Mouse (Mus musculus) skeletal muscle tissue, adult 2 months (tissue): Measurements from ENCODE around the gene Tespa1.
"Not testable (repeated sequence)": the region's sequence is repeated elsewhere in the genome, so short reads cannot be mapped to it uniquely, and the experiment has no call there.

ENCODE experiments used
- DNase-seq: peaks from one replicate; pipeline ENCODE4 v3.0.0-alpha.2; 2012; ENCODE audit warnings: low read depth, low spot score

The Tespa1 gene

GRCm38 (mm10) chr10:130363438-130364164, 40.9 kb downstream of the Tespa1 start:
- no peak for DNase-seq

GRCm38 (mm10) chr10:130364766-130365165, 42.1 kb downstream of the Tespa1 start:
- no peak for DNase-seq

GRCm38 (mm10) chr10:130368384-130368783, 45.7 kb downstream of the Tespa1 start:
- DNase-seq, result no peak

- DNase-seq, result no peak
Measured at GRCm38 (mm10) chr10:130370005-130370682, 47.5 kb downstream of the Tespa1 start.

GRCm38 (mm10) chr10:130371644-130372043, 49.0 kb downstream of the Tespa1 start:
- DNase-seq, result no peak

GRCm38 (mm10) chr10:130372491-130373173, 50.0 kb downstream of the Tespa1 start:
- no peak for DNase-seq

- no peak for DNase-seq
Measured at GRCm38 (mm10) chr10:130375145-130375544, 52.5 kb downstream of the Tespa1 start.

GRCm38 (mm10) chr10:130394232-130394631, 71.6 kb downstream of the Tespa1 start, which contains the start of gene Vmn2r84:
Gene Vmn2r84 (minus strand): TSS chr10:130394332.
- no peak for DNase-seq

GRCm38 (mm10) chr10:130412167-130412698, 89.6 kb downstream of the Tespa1 start:
- DNase-seq, result not testable (repeated sequence)
